Mouse (Mus musculus): Measurements from ENCODE around the gene Ccl5. TPM values are rescaled to one million over a fixed set of nuclear protein-coding genes. Genes with fewer than 3 reads are reported as not detected.
"Not testable (repeated sequence)": the region's sequence is repeated elsewhere in the genome, so short reads cannot be mapped to it uniquely, and the experiment has no call there.

Ccl5 gene
- polyA plus RNA-seq, 1 experiment: not detected

- Histone ChIP-seq H3K27ac (ENCODE audit: insufficient read depth, low read depth, low read length) (no peak overlapping the region), H3K4me1 (ENCODE audit: control insufficient read depth, insufficient read depth, low read length) (no peaks in the 10 kb centered on the region), H3K4me3 (ENCODE audit: insufficient read depth, low read depth, low read length) (no peak overlapping the region)
- whole genome bisulfite sequencing: 86% methylated on average over 9 of the region's 9 CpGs
- TF ChIP-seq CTCF (IDR thresholded peaks at IDR 0.05; ENCODE audit: insufficient read depth, low read depth, low read length) (no peak), POLR2A (IDR thresholded peaks at IDR 0.05; ENCODE audit: insufficient read depth, low read depth, low read length) (no peak)
Observed at GRCm38 (mm10) chr11:83568061-83568460, 37.7 kb upstream of the Ccl5 start.

- Histone ChIP-seq H3K4me1 (ENCODE audit: control insufficient read depth, insufficient read depth, low read length) (no peaks in the 10 kb centered on the region), H3K27ac (ENCODE audit: insufficient read depth, low read depth, low read length) (no peak overlapping the region), H3K4me3 (ENCODE audit: insufficient read depth, low read depth, low read length) (no peak overlapping the region)
- no peak for TF ChIP-seq POLR2A (IDR thresholded peaks at IDR 0.05; ENCODE audit: insufficient read depth, low read depth, low read length)
- no peak for TF ChIP-seq CTCF (IDR thresholded peaks at IDR 0.05; ENCODE audit: insufficient read depth, low read depth, low read length)
- WGBS: 76% methylated on average over 7 of the region's 7 CpGs
Observed at GRCm38 (mm10) chr11:83567311-83567710, 37.0 kb upstream of the Ccl5 start.

- H3K4me1 ChIP-seq (ENCODE audit: control insufficient read depth, insufficient read depth, low read length): no peaks in the 10 kb centered on the region
- TF ChIP-seq POLR2A (IDR thresholded peaks at IDR 0.05; ENCODE audit: insufficient read depth, low read depth, low read length) (no peak), CTCF (IDR thresholded peaks at IDR 0.05; ENCODE audit: insufficient read depth, low read depth, low read length) (no peak)
- no peak overlapping the region for H3K27ac ChIP-seq (ENCODE audit: insufficient read depth, low read depth, low read length)
- H3K4me3 ChIP-seq (ENCODE audit: insufficient read depth, low read depth, low read length): no peak overlapping the region
Observed at GRCm38 (mm10) chr11:83566617-83567016, 36.3 kb upstream of the Ccl5 start.

- H3K27ac ChIP-seq (ENCODE audit: insufficient read depth, low read depth, low read length): no peak overlapping the region
- no peaks in the 10 kb centered on the region for H3K4me1 ChIP-seq (ENCODE audit: control insufficient read depth, insufficient read depth, low read length)
- no peak for TF ChIP-seq POLR2A (IDR thresholded peaks at IDR 0.05; ENCODE audit: insufficient read depth, low read depth, low read length)
- WGBS: 69% methylated on average over 2 of the region's 2 CpGs
- H3K4me3 ChIP-seq (ENCODE audit: insufficient read depth, low read depth, low read length): no peak overlapping the region
Observed at GRCm38 (mm10) chr11:83563754-83564153, 33.4 kb upstream of the Ccl5 start.

GRCm38 (mm10) chr11:83562311-83562887 lies 32.1 kb upstream of the Ccl5 start:
- WGBS: 73% methylated on average over 6 of the region's 6 CpGs
- TF ChIP-seq POLR2A (IDR thresholded peaks at IDR 0.05; ENCODE audit: insufficient read depth, low read depth, low read length) (no peak), CTCF (IDR thresholded peaks at IDR 0.05; ENCODE audit: insufficient read depth, low read depth, low read length) (no peak)
- no peaks in the 10 kb centered on the region for H3K4me1 ChIP-seq (ENCODE audit: control insufficient read depth, insufficient read depth, low read length)
- H3K4me3 ChIP-seq (ENCODE audit: insufficient read depth, low read depth, low read length): no peak overlapping the region
- no peak overlapping the region for H3K27ac ChIP-seq (ENCODE audit: insufficient read depth, low read depth, low read length)

- no peaks in the 10 kb centered on the region for H3K4me1 ChIP-seq (ENCODE audit: control insufficient read depth, insufficient read depth, low read length)
- TF ChIP-seq CTCF (IDR thresholded peaks at IDR 0.05; ENCODE audit: insufficient read depth, low read depth, low read length) (no peak), POLR2A (IDR thresholded peaks at IDR 0.05; ENCODE audit: insufficient read depth, low read depth, low read length) (no peak)
- H3K27ac ChIP-seq (ENCODE audit: insufficient read depth, low read depth, low read length): no peak overlapping the region
- 72% methylated on average over 6 of the region's 6 CpGs for WGBS
- H3K4me3 ChIP-seq (ENCODE audit: insufficient read depth, low read depth, low read length): no peak overlapping the region
Observed at GRCm38 (mm10) chr11:83560405-83560804, 30.1 kb upstream of the Ccl5 start.

- Histone ChIP-seq H3K4me1 (ENCODE audit: control insufficient read depth, insufficient read depth, low read length) (no peaks in the 10 kb centered on the region), H3K27ac (ENCODE audit: insufficient read depth, low read depth, low read length) (no peak overlapping the region), H3K4me3 (ENCODE audit: insufficient read depth, low read depth, low read length) (no peak overlapping the region)
- TF ChIP-seq POLR2A (IDR thresholded peaks at IDR 0.05; ENCODE audit: insufficient read depth, low read depth, low read length): no peak
- no peak for TF ChIP-seq CTCF (IDR thresholded peaks at IDR 0.05; ENCODE audit: insufficient read depth, low read depth, low read length)
- WGBS: 55% methylated on average over 10 of the region's 10 CpGs
Observed at GRCm38 (mm10) chr11:83557074-83557473, 26.8 kb upstream of the Ccl5 start.

- Histone ChIP-seq H3K27ac (ENCODE audit: insufficient read depth, low read depth, low read length) (no peak overlapping the region), H3K4me3 (ENCODE audit: insufficient read depth, low read depth, low read length) (no peak overlapping the region), H3K4me1 (ENCODE audit: control insufficient read depth, insufficient read depth, low read length) (no peaks in the 10 kb centered on the region)
- TF ChIP-seq POLR2A (IDR thresholded peaks at IDR 0.05; ENCODE audit: insufficient read depth, low read depth, low read length): no peak
- no peak for TF ChIP-seq CTCF (IDR thresholded peaks at IDR 0.05; ENCODE audit: insufficient read depth, low read depth, low read length)
- WGBS: 25% methylated on average over 8 of the region's 8 CpGs
Observed at GRCm38 (mm10) chr11:83556085-83556781, 25.9 kb upstream of the Ccl5 start.

- 86% methylated on average over 5 of the region's 5 CpGs for WGBS
- no peaks in the 10 kb centered on the region for H3K4me1 ChIP-seq (ENCODE audit: control insufficient read depth, insufficient read depth, low read length)
- TF ChIP-seq POLR2A (IDR thresholded peaks at IDR 0.05; ENCODE audit: insufficient read depth, low read depth, low read length): no peak
- no peak for TF ChIP-seq CTCF (IDR thresholded peaks at IDR 0.05; ENCODE audit: insufficient read depth, low read depth, low read length)
Observed at GRCm38 (mm10) chr11:83551668-83552067, 21.4 kb upstream of the Ccl5 start.

GRCm38 (mm10) chr11:83551037-83551436 lies 20.7 kb upstream of the Ccl5 start:
- WGBS: 79% methylated on average over 7 of the region's 7 CpGs
- not testable (repeated sequence) for H3K27ac ChIP-seq (ENCODE audit: insufficient read depth, low read depth, low read length); H3K4me3 ChIP-seq (ENCODE audit: insufficient read depth, low read depth, low read length); H3K4me1 ChIP-seq (ENCODE audit: control insufficient read depth, insufficient read depth, low read length)

More at GRCm38 (mm10) chr11:83551668-83552067, 21.4 kb upstream of the Ccl5 start:
- H3K27ac ChIP-seq (ENCODE audit: insufficient read depth, low read depth, low read length): no peak overlapping the region
- no peak overlapping the region for H3K4me3 ChIP-seq (ENCODE audit: insufficient read depth, low read depth, low read length)
